Mouse (Mus musculus) adipocyte (in vitro differentiated cells): ENCODE results near the gene Olfr70.

ENCODE experiments used
- DNase-seq: peaks from one replicate; pipeline ENCODE4 v3.0.0-alpha.2; 2016; ENCODE audit warnings: low spot score

Olfr70 gene

GRCm38 (mm10) chr4:43711821-43712220 is 11.2 kb upstream of the Olfr70 start:
- DNase-seq: peak; percentile 81

GRCm38 (mm10) chr4:43709869-43710268 is 9.3 kb upstream of the Olfr70 start, which contains the start of gene Olfr71:
Olfr71 (minus strand) TSS chr4:43710255.
- no peak for DNase-seq

GRCm38 (mm10) chr4:43705991-43706390 is 5.4 kb upstream of the Olfr70 start:
- no peak for DNase-seq

- peak; percentile 16 for DNase-seq
Observed at GRCm38 (mm10) chr4:43703851-43704250, 3.2 kb upstream of the Olfr70 start.

- no peak for DNase-seq
Observed at GRCm38 (mm10) chr4:43703439-43703838, 2.8 kb upstream of the Olfr70 start.

GRCm38 (mm10) chr4:43696561-43696960 is 4.0 kb downstream of the Olfr70 start:
- no peak for DNase-seq

- DNase-seq: peak; percentile 18
Observed at GRCm38 (mm10) chr4:43695249-43695671, 5.3 kb downstream of the Olfr70 start.

- DNase-seq: no peak
Observed at GRCm38 (mm10) chr4:43694439-43695248, 6.0 kb downstream of the Olfr70 start.

- DNase-seq: peak; percentile 22
Observed at GRCm38 (mm10) chr4:43693806-43694241, 6.8 kb downstream of the Olfr70 start.

GRCm38 (mm10) chr4:43691026-43691425 is 9.6 kb downstream of the Olfr70 start:
- DNase-seq: no peak

GRCm38 (mm10) chr4:43690021-43690420 is 10.6 kb downstream of the Olfr70 start:
- no peak for DNase-seq

- DNase-seq: peak; percentile 79
Observed at GRCm38 (mm10) chr4:43679416-43680043, 21.1 kb downstream of the Olfr70 start.

- DNase-seq: no peak
Observed at GRCm38 (mm10) chr4:43678541-43678940, 22.1 kb downstream of the Olfr70 start.

- no peak for DNase-seq
Observed at GRCm38 (mm10) chr4:43675608-43676007, 25.0 kb downstream of the Olfr70 start.

- DNase-seq: no peak
Observed at GRCm38 (mm10) chr4:43674974-43675373, 25.6 kb downstream of the Olfr70 start.

- no peak for DNase-seq
Observed at GRCm38 (mm10) chr4:43673703-43674102, 26.9 kb downstream of the Olfr70 start.

GRCm38 (mm10) chr4:43672070-43672469 is 28.5 kb downstream of the Olfr70 start:
- peak; percentile 96 for DNase-seq

GRCm38 (mm10) chr4:43669428-43669794 is 31.2 kb downstream of the Olfr70 start:
- DNase-seq: no peak

- DNase-seq: peak; percentile 80
Observed at GRCm38 (mm10) chr4:43668782-43669427, 31.7 kb downstream of the Olfr70 start, which contains the start of the genes Tmem8b and Fam221b. Tmem8b (plus strand) TSS chr4:43668971. Fam221b (minus strand) TSS chr4:43669145.

- DNase-seq: peak; percentile 21
Observed at GRCm38 (mm10) chr4:43666412-43666811, 34.2 kb downstream of the Olfr70 start.

GRCm38 (mm10) chr4:43657146-43657545 is 43.5 kb downstream of the Olfr70 start:
- no peak for DNase-seq

- peak; percentile 96 for DNase-seq
Observed at GRCm38 (mm10) chr4:43656339-43657109, 44.1 kb downstream of the Olfr70 start, which contains the start of gene Hint2. Hint2 (minus strand) TSS chr4:43656466.
